Mouse (Mus musculus): ENCODE results near the gene Xrcc6.

Gene Xrcc6

GRCm38 (mm10) chr15:81987646-81988045 lies at the start of gene Xrcc6:
Gene Xrcc6, plus strand, starts transcription at chr15:81987835.
- no peak for DNase-seq (ENCODE audit: low read depth in 1 of 2, low spot score in 2 of 2)

GRCm38 (mm10) chr15:81938246-81938645 lies 49.4 kb upstream of the Xrcc6 start:
- DNase-seq (ENCODE audit: low read depth in 1 of 2, low spot score in 2 of 2): no peak

DNA sequence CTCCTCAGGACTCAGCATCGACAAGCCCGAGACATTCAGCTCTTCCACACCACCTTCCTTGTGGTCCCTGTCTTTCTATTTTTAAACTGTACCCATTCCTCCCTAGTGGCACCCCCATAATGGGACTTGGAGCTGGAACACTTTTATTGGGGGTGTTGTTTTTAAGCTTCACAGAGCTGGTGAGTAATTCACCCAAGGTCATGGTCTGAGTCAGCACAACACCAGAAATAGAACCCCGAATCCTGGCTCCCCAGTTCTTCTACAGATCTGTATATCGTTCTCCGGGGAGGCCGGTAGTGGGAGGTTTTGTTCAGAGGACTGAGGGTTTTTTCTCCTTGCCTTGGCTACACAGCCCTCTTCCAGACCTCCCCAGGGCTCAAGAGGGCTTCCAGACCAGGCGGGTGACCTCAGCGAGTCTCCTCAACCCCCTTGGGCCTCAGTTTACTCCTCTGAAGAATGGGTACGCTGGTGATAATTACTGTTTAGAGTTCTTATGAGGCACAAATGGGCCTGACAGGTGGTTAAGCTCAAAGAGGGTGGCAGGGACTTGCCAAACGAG lies 48.4 kb upstream of the Xrcc6 start:
- DNase-seq (ENCODE audit: low read depth in 1 of 2, low spot score in 2 of 2): no peak

DNA sequence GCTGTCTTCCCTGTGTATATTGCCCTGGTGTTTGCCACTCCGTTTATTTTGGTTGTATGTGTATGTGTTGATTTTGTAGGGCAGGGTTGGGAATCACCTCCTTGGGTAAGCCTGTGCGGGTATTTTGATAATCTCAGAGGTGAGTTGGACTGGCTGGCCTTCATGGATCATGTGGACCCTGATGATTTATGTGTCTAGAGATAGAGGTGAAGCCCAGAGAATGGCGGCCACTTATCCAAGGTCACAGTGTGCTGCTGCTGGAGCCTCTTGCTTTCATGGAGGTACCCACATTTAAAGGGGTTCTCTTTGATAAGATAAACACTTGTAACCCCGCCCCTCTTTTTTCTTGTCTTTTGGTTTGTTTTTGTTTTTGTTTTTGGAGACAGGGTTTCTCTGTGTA lies 47.9 kb upstream of the Xrcc6 start:
- DNase-seq (ENCODE audit: low read depth in 1 of 2, low spot score in 2 of 2): no peak

- DNase-seq (ENCODE audit: low read depth in 1 of 2, low spot score in 2 of 2): no peak
These were observed 47.4 kb upstream of the Xrcc6 start for GRCm38 (mm10) chr15:81940219-81940618.

GRCm38 (mm10) chr15:81941010-81941409 lies 46.6 kb upstream of the Xrcc6 start:
- no peak for DNase-seq (ENCODE audit: low read depth in 1 of 2, low spot score in 2 of 2)

DNA sequence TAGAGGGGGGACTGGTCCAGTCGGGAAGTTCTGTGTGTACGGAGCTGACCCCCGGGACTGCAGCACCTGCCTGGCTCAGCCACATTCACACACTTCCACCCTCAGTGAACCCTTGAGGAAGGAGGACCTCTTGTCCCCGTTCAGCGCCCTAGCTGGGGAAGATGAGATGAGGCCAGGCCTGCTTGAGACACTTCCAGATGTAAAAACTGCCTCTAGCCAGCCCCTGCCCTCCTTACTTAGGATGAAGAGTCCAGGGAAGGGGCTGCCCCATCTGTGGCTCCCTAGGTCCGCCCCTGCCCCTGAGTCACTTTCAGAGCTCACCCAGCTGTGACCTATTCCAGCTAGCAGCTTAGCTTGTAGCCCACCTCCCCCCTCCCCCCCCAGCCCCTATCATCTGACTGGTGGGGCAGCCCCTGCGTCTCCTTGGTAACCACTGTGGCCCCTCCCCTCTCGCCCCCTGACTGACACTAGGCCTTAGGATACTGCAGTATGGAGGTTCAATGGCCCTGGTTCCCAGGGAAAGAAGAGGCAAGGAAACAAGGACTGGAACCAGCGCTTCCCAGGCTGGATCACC lies 44.4 kb upstream of the Xrcc6 start:
- DNase-seq (ENCODE audit: low read depth in 1 of 2, low spot score in 2 of 2): no peak

- DNase-seq (ENCODE audit: low read depth in 1 of 2, low spot score in 2 of 2): no peak
These were observed 38.6 kb upstream of the Xrcc6 start for GRCm38 (mm10) chr15:81949076-81949475.

DNA sequence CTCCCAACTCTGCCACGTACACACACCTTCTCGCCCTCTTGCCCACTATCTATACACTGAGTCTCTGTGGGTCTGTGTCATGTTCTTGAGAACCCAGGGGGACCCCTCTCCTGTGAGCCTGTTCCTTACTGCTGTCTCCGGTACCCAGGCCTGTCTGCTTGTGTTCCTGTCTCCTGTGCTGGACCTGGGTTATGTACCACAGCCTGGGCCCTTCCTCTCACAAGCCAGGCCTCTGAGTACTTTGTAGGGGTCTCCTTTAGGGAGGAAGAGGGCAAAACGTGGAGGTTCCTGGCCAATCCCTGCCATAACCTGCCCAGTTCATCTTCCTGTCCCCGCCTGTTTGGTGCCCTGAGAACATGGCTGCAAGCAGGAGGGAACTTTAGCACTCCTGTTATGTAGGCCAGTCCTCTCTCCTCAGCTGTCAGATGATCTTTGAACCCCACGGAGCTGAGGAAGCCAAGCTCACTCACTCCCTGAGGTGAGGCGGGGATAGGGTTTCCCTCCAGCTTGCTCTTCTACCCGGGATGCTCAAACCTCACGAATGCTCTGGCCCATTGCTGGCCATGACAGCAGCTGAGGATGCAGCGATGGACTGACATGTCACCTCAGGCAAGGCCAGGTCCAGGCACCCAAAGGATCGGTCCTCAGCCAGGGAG lies 38.0 kb upstream of the Xrcc6 start:
- no peak for DNase-seq (ENCODE audit: low read depth in 1 of 2, low spot score in 2 of 2)

DNA sequence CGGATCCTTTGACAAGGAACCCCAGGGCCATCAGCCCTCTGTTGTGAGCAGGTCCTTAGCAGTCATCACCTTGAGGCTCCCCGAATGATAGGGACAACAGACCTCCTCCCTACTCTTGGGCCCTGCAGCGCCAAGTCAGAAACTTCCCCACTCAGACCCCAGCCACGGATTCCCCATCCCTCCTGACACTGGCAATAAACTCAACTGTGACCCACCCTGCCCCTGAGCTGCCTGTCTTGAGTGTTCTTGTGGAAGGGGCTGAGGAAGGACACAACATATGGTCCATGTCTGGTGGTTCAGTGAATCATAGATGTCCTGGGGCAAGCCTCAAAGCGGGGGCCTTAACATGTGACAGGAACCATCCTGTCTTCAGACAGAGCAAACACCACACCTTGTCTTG lies 36.9 kb upstream of the Xrcc6 start:
- DNase-seq (ENCODE audit: low read depth in 1 of 2, low spot score in 2 of 2): no peak

DNA sequence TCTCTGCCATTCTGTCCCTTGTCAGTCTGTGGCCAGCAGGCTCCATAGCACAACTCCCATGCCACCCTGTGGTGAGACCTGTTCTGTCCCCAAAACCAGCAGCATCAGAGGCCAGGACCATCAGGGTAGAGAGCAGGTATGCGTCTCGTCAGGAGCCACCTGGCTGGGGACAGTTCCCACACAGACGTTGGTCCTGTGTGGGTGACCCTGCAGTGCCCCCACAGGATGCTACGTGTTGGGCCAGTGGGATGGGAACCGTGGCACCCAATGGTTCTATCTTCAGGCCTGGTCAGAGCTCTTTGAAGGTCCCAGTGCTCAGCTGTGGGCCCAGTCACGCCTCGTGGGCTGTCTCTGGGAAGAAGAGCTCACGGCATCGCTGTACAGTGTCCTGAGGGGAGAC lies 36.5 kb upstream of the Xrcc6 start:
- DNase-seq (ENCODE audit: low read depth in 1 of 2, low spot score in 2 of 2): no peak

GRCm38 (mm10) chr15:81952310-81952709 lies 35.3 kb upstream of the Xrcc6 start:
- no peak for DNase-seq (ENCODE audit: low read depth in 1 of 2, low spot score in 2 of 2)

DNA sequence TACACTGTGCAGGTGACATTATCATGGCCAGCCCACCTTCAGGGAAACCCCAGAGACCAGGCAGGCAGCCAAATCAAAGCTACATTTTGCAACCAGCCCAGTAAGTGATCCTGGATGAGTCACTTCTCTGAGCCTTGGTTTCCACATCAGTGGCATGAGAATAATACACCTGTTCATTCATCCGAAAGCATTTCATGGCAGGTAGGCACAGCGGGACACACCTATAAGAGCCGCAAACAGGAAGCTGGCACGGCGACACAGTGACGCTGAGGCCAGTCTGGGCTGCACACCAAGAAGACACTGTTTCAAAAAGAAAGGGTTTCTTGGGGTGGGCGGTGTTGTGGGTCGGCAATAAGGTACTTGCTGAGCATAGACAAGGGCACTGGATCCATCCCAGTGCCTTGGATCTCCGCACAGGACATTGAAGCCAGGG lies 33.5 kb upstream of the Xrcc6 start:
- DNase-seq (ENCODE audit: low read depth in 1 of 2, low spot score in 2 of 2): no peak

DNA sequence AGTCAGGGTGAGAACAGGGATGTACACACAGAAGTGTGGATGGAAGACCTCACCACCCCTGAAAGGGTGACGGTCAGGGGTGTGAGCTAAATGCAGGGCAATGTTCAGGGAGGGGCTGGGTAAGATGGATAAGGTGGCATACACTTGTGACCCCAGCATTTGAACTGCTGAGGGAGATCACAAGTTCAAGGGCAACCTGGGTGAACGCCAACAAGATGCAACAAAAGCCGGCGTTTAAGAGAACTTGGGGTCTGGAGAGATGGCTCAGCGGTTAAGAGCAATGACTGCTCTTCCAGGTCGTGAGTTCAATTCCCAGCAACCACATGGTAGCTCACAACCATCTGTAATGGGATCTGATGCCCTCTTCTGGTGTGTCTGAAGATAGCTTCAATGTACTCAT lies 32.9 kb upstream of the Xrcc6 start:
- no peak for DNase-seq (ENCODE audit: low read depth in 1 of 2, low spot score in 2 of 2)

DNA sequence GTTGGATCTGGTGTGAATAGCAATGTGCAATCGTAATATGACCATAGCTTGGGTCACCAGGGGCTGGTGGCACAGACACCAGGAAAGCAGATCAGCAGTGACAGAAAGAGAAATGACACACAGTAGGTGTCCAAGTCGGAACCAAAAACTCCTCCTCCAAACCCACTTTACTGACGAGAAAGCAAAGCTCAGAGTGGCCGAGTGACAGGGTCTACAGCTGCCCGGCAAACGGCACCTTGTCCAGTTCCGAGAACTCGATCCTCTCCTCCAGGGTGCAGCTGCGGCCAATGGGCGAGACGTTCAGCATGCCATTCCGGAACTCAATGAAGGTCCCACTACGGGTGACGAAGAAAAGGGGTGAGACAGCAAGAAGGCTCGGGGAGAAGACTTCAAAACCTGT lies 32.2 kb upstream of the Xrcc6 start:
- DNase-seq (ENCODE audit: low read depth in 1 of 2, low spot score in 2 of 2): no peak

DNA sequence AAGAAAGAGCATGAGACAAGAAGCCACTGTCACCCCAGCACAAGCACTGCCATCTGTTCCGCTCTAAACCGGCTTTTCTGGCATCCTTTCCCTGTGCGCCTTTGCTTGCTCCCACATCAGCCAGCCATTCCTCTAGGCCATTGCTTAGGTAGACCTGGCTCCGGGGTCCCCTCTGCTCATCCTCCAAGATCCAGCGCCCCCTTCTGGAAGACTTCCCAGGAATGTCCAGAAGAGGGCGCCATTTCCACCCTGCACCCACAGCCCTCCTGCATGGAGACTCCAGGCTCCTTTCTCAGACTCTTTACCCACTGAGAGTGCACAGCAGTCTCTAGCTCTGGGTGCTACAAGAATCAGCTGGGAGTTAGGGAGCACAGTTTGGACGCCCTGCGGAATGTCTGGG lies 31.2 kb upstream of the Xrcc6 start:
- peak in 1 of 2 experiments; percentile 29 for DNase-seq (ENCODE audit: low read depth in 1 of 2, low spot score in 2 of 2)

DNA sequence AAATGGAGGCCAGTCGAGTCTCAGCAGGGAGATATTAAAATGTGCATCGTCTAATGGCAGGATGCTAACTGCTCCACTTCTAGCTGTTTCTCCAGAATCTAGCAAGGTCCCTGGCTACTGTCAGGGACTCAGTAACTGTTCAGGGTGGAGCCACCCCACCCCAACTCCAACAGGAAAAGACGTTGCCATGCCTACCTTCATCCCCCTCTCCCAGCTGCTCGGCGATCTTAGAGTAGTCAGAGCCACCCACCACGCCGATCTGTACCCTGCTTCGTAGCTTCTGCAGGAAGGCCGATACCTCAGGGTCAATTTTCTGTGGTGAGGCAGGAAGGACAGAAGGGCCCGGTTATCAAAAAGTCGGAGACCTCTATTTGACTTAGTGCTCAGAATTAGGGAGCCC lies 30.0 kb upstream of the Xrcc6 start:
- no peak for DNase-seq (ENCODE audit: low read depth in 1 of 2, low spot score in 2 of 2)

DNA sequence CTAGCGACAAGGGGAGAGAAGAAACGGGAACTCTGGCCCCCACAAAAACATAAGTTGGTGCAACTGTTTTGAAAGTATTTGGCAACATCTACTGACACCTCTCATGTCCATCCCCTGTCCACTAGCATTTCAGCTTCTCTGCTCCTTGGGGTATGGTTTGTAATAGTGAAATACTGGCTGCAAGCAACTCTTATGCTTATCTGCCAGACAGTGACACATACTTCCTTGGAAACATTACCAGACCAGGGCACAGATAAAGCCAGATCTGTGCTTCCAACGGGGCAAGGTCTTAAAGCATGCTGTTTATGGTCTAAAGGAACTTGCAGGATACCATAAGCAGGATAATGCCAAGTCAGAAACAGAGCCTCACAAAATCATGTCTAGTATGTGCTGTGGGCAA lies 28.7 kb upstream of the Xrcc6 start:
- no peak for DNase-seq (ENCODE audit: low read depth in 1 of 2, low spot score in 2 of 2)

DNA sequence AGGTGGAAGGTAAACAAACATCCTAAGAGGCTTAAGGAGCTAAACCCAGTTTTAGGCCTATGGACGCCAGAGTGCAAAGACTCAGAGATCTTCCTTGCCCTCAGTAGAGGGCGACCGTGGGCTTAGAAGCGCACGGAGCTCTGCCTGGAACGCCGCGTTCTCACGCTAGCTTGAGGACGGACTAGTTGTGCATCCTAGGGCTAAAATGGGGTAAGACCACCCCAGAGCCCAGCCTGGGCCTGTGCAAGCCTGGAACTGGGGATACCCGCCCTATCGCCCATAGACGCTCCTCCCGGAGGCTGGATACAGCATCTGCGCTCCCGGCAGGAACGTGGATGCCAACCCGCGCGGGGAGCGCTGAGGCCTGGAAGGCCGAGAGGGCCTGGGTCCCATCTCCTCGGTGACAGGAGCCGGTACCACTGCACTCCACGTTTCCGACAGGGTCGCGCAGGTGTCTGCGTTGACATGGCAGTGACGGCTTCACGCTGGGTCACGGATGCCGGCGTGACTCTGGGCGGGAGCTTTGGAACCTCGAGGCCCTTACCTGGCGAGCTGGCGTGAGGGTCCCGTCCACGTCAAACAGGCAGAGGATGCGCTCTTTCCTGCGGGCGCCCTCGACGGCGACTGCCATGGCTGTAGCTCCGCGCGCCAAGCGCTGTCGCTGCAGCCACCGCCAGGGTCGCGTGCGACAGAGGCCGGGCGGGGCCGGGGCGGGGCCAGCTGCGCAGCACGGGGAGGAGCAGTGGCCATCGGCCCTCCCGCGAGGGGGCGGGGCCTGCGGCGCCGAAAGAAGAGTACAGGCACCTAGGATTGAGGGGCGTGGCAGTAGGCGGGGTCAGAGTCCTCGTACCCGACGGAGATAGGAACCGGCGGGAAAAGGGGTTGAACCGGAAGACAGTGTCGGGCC lies 27.2 kb upstream of the Xrcc6 start, which contains the start of gene Pmm1:
Gene Pmm1, minus strand, starts transcription at position 760 of the 907 bp plus-strand sequence.
- peak; percentile 93 to 96 for DNase-seq (ENCODE audit: low read depth in 1 of 2, low spot score in 2 of 2)

DNA sequence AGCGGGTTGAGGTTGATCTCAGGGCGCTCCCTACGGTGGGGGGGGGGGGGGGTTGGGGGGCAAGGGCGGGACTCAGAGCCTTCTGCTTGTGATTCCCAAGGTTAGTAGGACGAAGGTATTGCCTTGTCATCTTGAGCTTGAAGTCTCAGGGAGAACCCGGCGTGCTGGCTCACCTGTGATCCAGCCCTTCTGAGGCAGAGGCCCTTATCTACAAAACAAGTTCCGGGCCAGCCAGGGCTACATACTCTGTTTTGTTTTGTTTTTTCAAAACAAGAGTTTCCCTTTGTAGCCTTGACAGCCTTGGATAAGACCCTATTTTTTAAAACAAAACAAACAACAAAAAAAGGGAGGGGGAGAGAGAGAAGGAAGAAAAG lies 26.6 kb upstream of the Xrcc6 start:
- DNase-seq (ENCODE audit: low read depth in 1 of 2, low spot score in 2 of 2): no peak

DNA sequence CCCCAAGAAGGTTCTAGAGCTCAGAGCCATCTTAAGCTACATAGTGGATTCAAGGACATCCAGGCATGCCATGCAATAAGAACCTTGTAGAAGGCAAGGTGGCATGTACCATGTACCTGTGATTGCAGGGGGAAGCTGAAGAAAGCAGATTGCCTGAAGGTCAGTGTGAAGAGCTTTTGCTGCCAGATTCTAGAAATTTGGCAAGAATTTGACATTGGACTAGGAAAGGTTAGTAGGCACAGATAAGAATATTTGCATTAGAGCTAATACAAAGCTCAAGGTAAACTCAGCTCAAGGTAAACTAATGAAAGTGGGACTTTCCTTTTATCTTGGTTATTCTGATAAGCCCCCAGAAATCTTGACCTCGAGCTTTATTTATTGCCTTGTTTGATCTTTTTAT lies 23.4 kb upstream of the Xrcc6 start:
- DNase-seq (ENCODE audit: low read depth in 1 of 2, low spot score in 2 of 2): no peak

All from monocyte, adult 2 months (primary cell).